Mouse (Mus musculus) liver, embryonic 11.5 days (tissue): ENCODE measurements at regions not wholly inside any gene's neighbourhood (a gene's known extent, or its start where the extent isn't known, plus 50 kb on each side); places are given as distances from the start of the nearest gene placed in this dataset.

Experiments
- ATAC-seq: fragments of 200-750 bp; cut with Nextera tagmentation; replicated peaks from 2 replicates; pipeline ENCODE4 v1.8.0; 2017; ENCODE audit warnings: moderate number of reproducible peaks, mild to moderate bottlenecking, moderate TSS enrichment, moderate library complexity; ENCODE audit not compliant: low FRiP score
- DNase-seq: peaks from one replicate; pipeline ENCODE4 v3.0.0-alpha.2; 2017; ENCODE audit warnings: low spot score
- H3K27ac ChIP-seq: fragments of 300-500 bp; sonication (generic); 2 replicates; pipeline ENCODE4 v1.5.1; 2014; ENCODE audit warnings: mild to moderate bottlenecking, low read depth, low read length, control low read depth
- H3K27me3 ChIP-seq: fragments of 300-500 bp; sonication (generic); replicated peaks from 2 replicates; pipeline ENCODE4 v1.6.1; 2014; ENCODE audit warnings: low read length, mixed read lengths; ENCODE audit not compliant: control insufficient read depth, insufficient read depth
- H3K36me3 ChIP-seq: fragments of 300-500 bp; sonication (generic); 2 replicates; pipeline ENCODE4 v1.6.1; 2014; ENCODE audit warnings: mild to moderate bottlenecking, low read length, moderate library complexity, mixed read lengths; ENCODE audit not compliant: control insufficient read depth, insufficient read depth
- H3K4me1 ChIP-seq: fragments of 300-500 bp; sonication (generic); replicated peaks from 2 replicates; pipeline ENCODE4 v1.6.1; 2014; ENCODE audit warnings: low read length, mixed read lengths; ENCODE audit not compliant: control insufficient read depth, insufficient read depth
- H3K4me2 ChIP-seq: fragments of 300-500 bp; sonication (generic); 2 replicates; pipeline ENCODE4 v1.6.1; 2014; ENCODE audit warnings: mild to moderate bottlenecking, control low read depth, moderate library complexity
- H3K4me3 ChIP-seq: fragments of 300-500 bp; sonication (generic); 2 replicates; pipeline ENCODE4 v1.5.1; 2014; ENCODE audit warnings: low read depth, low read length, control low read depth
- H3K9ac ChIP-seq: fragments of 300-500 bp; sonication (generic); 2 replicates; pipeline ENCODE4 v1.6.1; 2014; ENCODE audit warnings: low read depth, low read length, control low read depth
- H3K9me3 ChIP-seq: fragments of 300-500 bp; sonication (generic); 2 replicates; pipeline ENCODE4 v1.6.1; 2016; ENCODE audit warnings: low read length, inconsistent platforms, mixed read lengths; ENCODE audit not compliant: control insufficient read depth
- WGBS: fragments of 180-500 bp; shearing (Covaris S2); extraction: QIAGEN DNeasy Blood & Tissue Kit; methylation state at CpG from one replicate; pipeline ENCODE4 v1.1.7; 2014; 5-methylcytosine and 5-hydroxymethylcytosine counted together

GRCm38 (mm10) chr9:46558481-46558880 lies 238.7 kb upstream of the 4931429L15Rik start:
- Histone ChIP-seq H3K27me3 (no peaks in the 10 kb centered on the region), H3K4me2 (no peak overlapping the region), H3K9me3 (peaks cover 3% of the 10 kb centered on the region; the same call in 1 of the 2 replicates), H3K36me3 (no peaks in the 10 kb centered on the region), H3K4me1 (no peaks in the 10 kb centered on the region), H3K27ac (no peak overlapping the region), H3K4me3 (no peak overlapping the region), H3K9ac (no peak overlapping the region)
- ATAC-seq (no peak), DNase-seq (no peak)
- WGBS = 73% methylated on average over 5 of the region's 5 CpGs

- Histone ChIP-seq H3K4me3 (no peak overlapping the region), H3K9me3 (peaks cover 3% of the 10 kb centered on the region; the same call in 1 of the 2 replicates), H3K36me3 (no peaks in the 10 kb centered on the region), H3K4me1 (no peaks in the 10 kb centered on the region), H3K9ac (no peak overlapping the region), H3K4me2 (no peak overlapping the region), H3K27ac (no peak overlapping the region), H3K27me3 (no peaks in the 10 kb centered on the region)
- DNase-seq (no peak), ATAC-seq (no peak)
- 38% methylated on average over 5 of the region's 5 CpGs for WGBS
Observed at GRCm38 (mm10) chr9:46557781-46558180, 238.0 kb upstream of the 4931429L15Rik start.

GRCm38 (mm10) chr9:46555156-46555555 lies 235.4 kb upstream of the 4931429L15Rik start:
- no peak for DNase-seq
- Histone ChIP-seq H3K36me3 (no peaks in the 10 kb centered on the region), H3K4me3 (no peak overlapping the region), H3K27ac (no peak overlapping the region), H3K27me3 (no peaks in the 10 kb centered on the region), H3K9ac (no peak overlapping the region), H3K4me1 (no peaks in the 10 kb centered on the region), H3K4me2 (no peak overlapping the region), H3K9me3 (peaks cover 3% of the 10 kb centered on the region; the same call in 1 of the 2 replicates)
- 49% methylated on average over 6 of the region's 6 CpGs for WGBS
- no peak for ATAC-seq

- DNase-seq (no peak), ATAC-seq (no peak)
- peaks cover 3% of the 10 kb centered on the region; the same call in 1 of the 2 replicates for H3K9me3 ChIP-seq
- H3K9ac ChIP-seq = no peak overlapping the region
- no peaks in the 10 kb centered on the region for H3K4me1 ChIP-seq
- no peak overlapping the region for H3K4me3 ChIP-seq
- H3K4me2 ChIP-seq = no peak overlapping the region
- WGBS = 62% methylated on average over 6 of the region's 6 CpGs
- no peak overlapping the region for H3K27ac ChIP-seq
- no peaks in the 10 kb centered on the region for H3K36me3 ChIP-seq
- H3K27me3 ChIP-seq = no peaks in the 10 kb centered on the region
Observed at GRCm38 (mm10) chr9:46554586-46555152, 234.9 kb upstream of the 4931429L15Rik start.

GRCm38 (mm10) chr9:46549416-46549815 lies 229.6 kb upstream of the 4931429L15Rik start:
- H3K27ac ChIP-seq = no peak overlapping the region
- no peak overlapping the region for H3K4me2 ChIP-seq
- 66% methylated on average over 4 of the region's 4 CpGs for WGBS
- no peaks in the 10 kb centered on the region for H3K27me3 ChIP-seq
- no peak overlapping the region for H3K9ac ChIP-seq
- no peak overlapping the region for H3K4me3 ChIP-seq
- no peaks in the 10 kb centered on the region for H3K36me3 ChIP-seq
- no peaks in the 10 kb centered on the region for H3K4me1 ChIP-seq
- DNase-seq = no peak
- ATAC-seq = no peak
- H3K9me3 ChIP-seq = no peaks in the 10 kb centered on the region

- no peak for DNase-seq
- H3K4me3 ChIP-seq = no peak overlapping the region
- no peaks in the 10 kb centered on the region for H3K27me3 ChIP-seq
- H3K4me2 ChIP-seq = no peak overlapping the region
- WGBS = 68% methylated on average over 3 of the region's 3 CpGs
- no peak overlapping the region for H3K27ac ChIP-seq
- H3K9ac ChIP-seq = no peak overlapping the region
- H3K9me3 ChIP-seq = no peaks in the 10 kb centered on the region
- H3K36me3 ChIP-seq = no peaks in the 10 kb centered on the region
- no peaks in the 10 kb centered on the region for H3K4me1 ChIP-seq
- no peak for ATAC-seq
Observed at GRCm38 (mm10) chr9:46544326-46544725, 224.5 kb upstream of the 4931429L15Rik start.

- DNase-seq (no peak), ATAC-seq (no peak)
- no peak overlapping the region for H3K27ac ChIP-seq
- no peaks in the 10 kb centered on the region for H3K9me3 ChIP-seq
- WGBS = 61% methylated on average over 2 of the region's 2 CpGs
- no peak overlapping the region for H3K4me2 ChIP-seq
- no peaks in the 10 kb centered on the region for H3K4me1 ChIP-seq
- no peaks in the 10 kb centered on the region for H3K27me3 ChIP-seq
- H3K4me3 ChIP-seq = no peak overlapping the region
- no peak overlapping the region for H3K9ac ChIP-seq
- H3K36me3 ChIP-seq = no peaks in the 10 kb centered on the region
Observed at GRCm38 (mm10) chr9:46541001-46541400, 221.2 kb upstream of the 4931429L15Rik start.

GRCm38 (mm10) chr9:46538616-46539015 lies 218.8 kb upstream of the 4931429L15Rik start:
- no peak overlapping the region for H3K4me2 ChIP-seq
- DNase-seq = no peak
- WGBS = 55% methylated on average over 4 of the region's 4 CpGs
- no peak overlapping the region for H3K27ac ChIP-seq
- no peaks in the 10 kb centered on the region for H3K27me3 ChIP-seq
- no peak overlapping the region for H3K4me3 ChIP-seq
- H3K9ac ChIP-seq = no peak overlapping the region
- H3K9me3 ChIP-seq = no peaks in the 10 kb centered on the region
- H3K4me1 ChIP-seq = no peaks in the 10 kb centered on the region
- no peaks in the 10 kb centered on the region for H3K36me3 ChIP-seq
- ATAC-seq = no peak

GRCm38 (mm10) chr9:46516401-46517130 lies 196.8 kb upstream of the 4931429L15Rik start:
- H3K4me2 ChIP-seq = no peak overlapping the region
- H3K4me3 ChIP-seq = no peak overlapping the region
- no peak overlapping the region for H3K9ac ChIP-seq
- no peaks in the 10 kb centered on the region for H3K9me3 ChIP-seq
- DNase-seq = no peak
- H3K36me3 ChIP-seq = no peaks in the 10 kb centered on the region
- H3K27ac ChIP-seq = no peak overlapping the region
- H3K27me3 ChIP-seq = no peaks in the 10 kb centered on the region
- H3K4me1 ChIP-seq = no peaks in the 10 kb centered on the region
- 87% methylated on average over 20 of the region's 20 CpGs for WGBS
- ATAC-seq = no peak
